Mouse (Mus musculus) E14TG2a.4 (cell line): Measurements from ENCODE around the gene Togaram2.

Experiments
- H3K27me3 ChIP-seq: 2 replicates; pipeline ENCODE4 v1.6.1; 2014; ENCODE audit warnings: low read length, control low read depth; ENCODE audit not compliant: insufficient read depth
- H3K36me3 ChIP-seq: 2 replicates; pipeline ENCODE4 v1.6.1; 2014; ENCODE audit warnings: low read length, control low read depth; ENCODE audit not compliant: insufficient read depth
- H3K4me1 ChIP-seq: replicated peaks from 2 replicates; pipeline ENCODE4 v1.6.1; 2014; ENCODE audit warnings: low read depth, low read length, control low read depth
- H3K4me3 ChIP-seq: replicated peaks from 2 replicates; pipeline ENCODE4 v1.5.1; 2014; ENCODE audit warnings: mild to moderate bottlenecking, low read length
- H3K9me3 ChIP-seq: 2 replicates; pipeline ENCODE4 v1.6.1; 2014; ENCODE audit warnings: low read length, control low read depth
- CTCF ChIP-seq: conservative IDR thresholded peaks from 2 replicates; pipeline ENCODE4 v1.5.1; 2014; ENCODE audit warnings: low read length
- NANOG ChIP-seq: IDR thresholded peaks from 2 replicates; pipeline ENCODE4 v1.6.1; 2014; ENCODE audit warnings: borderline replicate concordance, low read length, mixed read lengths
- POU5F1 ChIP-seq: IDR thresholded peaks from 2 replicates; pipeline ENCODE4 v1.6.1; 2014; ENCODE audit warnings: low read length, borderline replicate concordance

Gene Togaram2

DNA sequence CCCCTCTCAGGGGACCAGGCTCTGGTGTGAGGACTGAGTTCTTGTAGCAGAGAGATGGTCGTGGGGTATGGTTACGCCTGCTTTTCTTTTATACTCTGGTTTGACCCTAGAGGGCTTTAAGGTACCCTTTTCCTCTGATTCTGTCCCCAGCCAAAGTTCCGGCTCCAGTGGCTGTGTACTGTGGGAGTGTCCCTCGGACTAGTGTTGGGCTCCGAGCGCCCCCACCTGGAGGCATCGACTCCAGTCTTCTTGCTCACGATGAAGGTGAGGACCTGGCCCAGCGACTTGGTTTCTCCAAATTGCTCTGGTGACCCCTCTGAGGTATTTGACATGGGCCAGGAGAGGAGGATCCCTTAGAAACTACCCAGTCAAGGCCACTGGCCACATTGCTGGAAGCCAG lies 14.4 kb downstream of the Togaram2 start:
- no peaks in the 10 kb centered on the region for H3K4me1 ChIP-seq
- H3K27me3 ChIP-seq, result peaks cover 25% of the 10 kb centered on the region
- no peak overlapping the region for H3K4me3 ChIP-seq
- H3K36me3 ChIP-seq, result no peaks in the 10 kb centered on the region
- H3K9me3 ChIP-seq, result peaks cover 7% of the 10 kb centered on the region
- TF ChIP-seq CTCF (peak; percentile 13; the same call in 1 of the 2 replicates), POU5F1 (no peak), NANOG (no peak)

DNA sequence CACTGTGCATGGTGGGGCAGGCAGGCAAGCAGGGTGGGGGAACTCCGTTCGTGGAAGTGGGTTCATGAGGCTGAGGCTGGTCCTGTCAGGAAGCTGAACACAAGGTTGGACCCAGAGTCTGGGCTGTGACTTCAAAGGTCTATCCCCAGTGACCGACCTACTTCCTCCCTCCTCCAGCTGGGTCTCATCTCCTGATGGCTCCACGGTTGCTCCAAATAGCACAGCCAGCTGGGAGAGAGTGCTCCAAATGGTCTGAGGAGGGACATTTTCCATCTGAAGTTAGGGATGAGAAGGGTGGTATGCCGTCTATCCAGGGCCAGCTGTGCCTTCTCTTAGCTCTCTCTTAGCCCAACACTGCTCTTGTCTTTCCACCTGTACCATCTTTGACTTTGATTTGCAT lies 16.8 kb downstream of the Togaram2 start:
- Histone ChIP-seq H3K4me1 (peaks cover 7% of the 10 kb centered on the region; the same call in 1 of the 2 replicates), H3K9me3 (no peaks in the 10 kb centered on the region), H3K4me3 (no peak overlapping the region), H3K36me3 (no peaks in the 10 kb centered on the region), H3K27me3 (peaks cover 31% of the 10 kb centered on the region)
- TF ChIP-seq POU5F1 (no peak), CTCF (no peak), NANOG (no peak)

DNA sequence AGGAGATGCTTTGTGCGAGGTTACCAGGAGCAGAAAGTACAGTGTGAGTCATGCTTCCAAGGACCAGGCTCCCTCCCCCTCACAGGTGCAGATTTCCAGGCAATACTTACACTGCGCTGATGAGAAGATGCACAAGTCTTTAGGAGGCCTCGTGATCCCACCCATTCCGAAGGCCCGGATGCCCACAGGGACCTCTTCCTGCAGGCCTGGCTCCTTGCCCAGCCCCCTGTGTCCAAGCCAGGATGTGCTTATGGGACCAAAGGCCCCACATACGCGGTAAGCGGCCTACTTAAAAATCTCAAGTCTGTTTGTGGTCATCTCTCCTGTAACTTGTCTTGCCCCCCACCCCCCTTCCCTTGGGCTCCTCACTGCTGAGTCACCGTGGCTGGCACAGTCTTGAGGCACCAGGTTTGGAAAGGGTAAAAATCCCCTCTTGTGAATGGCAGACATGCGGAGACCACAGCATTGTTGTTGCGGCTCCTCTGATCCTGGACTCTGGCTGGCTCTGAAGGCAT lies 18.4 kb downstream of the Togaram2 start:
- H3K27me3 ChIP-seq, result peaks cover 46% of the 10 kb centered on the region
- TF ChIP-seq POU5F1, result no peak
- no peak for TF ChIP-seq CTCF
- no peak for TF ChIP-seq NANOG
- no peaks in the 10 kb centered on the region for H3K9me3 ChIP-seq
- no peak overlapping the region for H3K4me3 ChIP-seq
- H3K4me1 ChIP-seq, result peaks cover 7% of the 10 kb centered on the region; the same call in 1 of the 2 replicates
- no peaks in the 10 kb centered on the region for H3K36me3 ChIP-seq

DNA sequence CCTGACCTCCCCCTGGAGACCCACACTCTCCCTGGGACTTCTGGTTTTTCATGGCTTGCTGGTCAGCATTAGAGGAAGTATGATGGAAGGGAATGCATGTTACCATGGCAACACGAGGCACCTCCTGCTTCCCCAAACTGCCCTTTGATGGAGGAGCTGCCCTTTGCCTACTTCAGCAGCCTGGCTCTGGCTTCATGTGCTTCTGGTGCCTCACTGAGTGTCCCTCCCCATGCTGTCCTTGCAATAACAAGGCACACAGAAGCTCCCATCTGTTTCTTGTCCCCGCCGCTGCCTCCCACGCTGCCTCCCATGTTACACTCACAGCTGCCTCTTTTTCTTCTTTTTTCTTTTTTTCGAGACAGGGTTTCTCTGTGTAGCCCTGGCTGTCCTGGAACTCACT lies 20.3 kb downstream of the Togaram2 start:
- Histone ChIP-seq H3K4me1 (peaks cover 7% of the 10 kb centered on the region; the same call in 1 of the 2 replicates), H3K27me3 (peaks cover 54% of the 10 kb centered on the region), H3K36me3 (no peaks in the 10 kb centered on the region), H3K4me3 (no peak overlapping the region), H3K9me3 (no peaks in the 10 kb centered on the region)
- TF ChIP-seq CTCF (no peak), NANOG (no peak), POU5F1 (no peak)

DNA sequence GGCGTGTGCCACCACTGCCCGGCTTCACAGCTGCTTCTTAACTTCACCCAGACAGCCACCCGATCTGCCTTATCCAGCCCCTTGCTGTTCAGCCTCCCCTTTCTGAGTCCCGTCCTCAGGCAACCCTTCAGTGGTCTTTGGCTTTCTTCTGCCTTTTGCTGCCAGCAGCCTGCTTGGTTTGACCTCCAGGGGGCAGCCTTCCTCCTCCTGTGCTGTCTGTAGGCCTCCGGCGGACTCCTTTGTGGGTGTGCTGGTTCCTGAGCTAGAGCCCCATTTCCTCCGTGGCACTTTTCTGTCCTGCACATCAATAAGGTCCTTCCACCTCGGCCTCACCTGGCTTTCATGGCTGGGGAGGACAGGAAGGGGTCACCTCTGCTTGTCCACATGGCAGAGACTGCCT lies 20.7 kb downstream of the Togaram2 start:
- TF ChIP-seq CTCF (peak; percentile 88), NANOG (no peak)
- peaks cover 7% of the 10 kb centered on the region; the same call in 1 of the 2 replicates for H3K4me1 ChIP-seq
- H3K36me3 ChIP-seq, result no peaks in the 10 kb centered on the region
- H3K9me3 ChIP-seq, result no peaks in the 10 kb centered on the region
- peaks cover 54% of the 10 kb centered on the region for H3K27me3 ChIP-seq
- no peak overlapping the region for H3K4me3 ChIP-seq

DNA sequence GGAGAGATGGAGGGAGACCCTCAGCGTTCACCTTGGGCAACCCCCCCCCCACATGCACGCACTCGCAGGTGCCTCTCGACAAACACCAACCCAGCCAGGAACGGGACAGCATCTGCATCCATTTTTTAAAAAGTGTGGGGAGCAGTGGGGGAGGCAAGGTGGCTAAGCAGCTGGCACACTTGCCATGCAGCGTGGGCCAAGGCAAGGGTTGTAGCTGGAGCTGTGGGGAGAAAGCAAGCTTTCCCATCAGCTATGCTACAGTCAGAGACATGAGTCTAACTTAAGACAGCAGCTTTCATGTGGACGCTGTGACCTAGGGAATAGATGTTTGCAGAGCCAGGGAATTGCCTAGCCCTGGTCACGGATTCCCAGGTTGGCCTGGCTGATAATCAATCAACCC lies 22.1 kb downstream of the Togaram2 start:
- Histone ChIP-seq H3K27me3 (peaks cover 44% of the 10 kb centered on the region), H3K36me3 (no peaks in the 10 kb centered on the region)
- TF ChIP-seq NANOG (no peak), CTCF (no peak), POU5F1 (no peak)

DNA sequence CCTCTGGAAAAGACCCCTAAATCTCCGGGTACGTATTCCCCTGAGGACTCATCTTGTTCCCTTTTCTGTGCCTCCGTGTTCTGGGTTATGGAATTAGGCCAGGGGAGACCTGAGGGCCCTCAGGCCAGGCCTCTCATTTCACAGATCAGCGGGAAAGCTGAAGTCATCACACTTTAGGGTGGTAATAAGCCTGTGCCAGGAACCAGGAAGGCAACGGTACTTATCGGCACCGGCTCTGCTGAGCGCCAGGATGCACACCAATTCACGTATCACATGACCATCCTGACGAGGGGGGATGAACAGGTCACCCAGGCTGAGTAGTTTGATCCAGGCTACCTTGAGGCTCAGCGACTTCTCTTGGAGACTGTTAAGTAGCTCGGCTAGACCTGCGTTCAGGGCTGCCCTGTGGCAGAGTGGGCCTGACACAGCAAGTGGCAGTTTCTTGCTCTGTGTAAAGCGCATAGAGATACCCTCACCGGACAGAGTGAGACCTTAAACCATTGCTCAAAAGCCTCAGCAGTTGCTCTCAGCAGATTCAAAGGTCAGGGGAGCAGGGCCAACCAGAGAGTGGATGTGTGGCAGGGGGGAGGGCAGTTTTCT lies 22.8 kb downstream of the Togaram2 start:
- no peaks in the 10 kb centered on the region for H3K9me3 ChIP-seq
- peaks cover 7% of the 10 kb centered on the region; the same call in 1 of the 2 replicates for H3K4me1 ChIP-seq
- H3K4me3 ChIP-seq, result no peak overlapping the region
- no peaks in the 10 kb centered on the region for H3K36me3 ChIP-seq
- TF ChIP-seq CTCF (no peak), POU5F1 (no peak), NANOG (no peak)
- H3K27me3 ChIP-seq, result peaks cover 44% of the 10 kb centered on the region

More for the DNA sequence above, 22.1 kb downstream of the Togaram2 start:
- H3K4me1 ChIP-seq, result peaks cover 7% of the 10 kb centered on the region; the same call in 1 of the 2 replicates
- H3K9me3 ChIP-seq, result no peaks in the 10 kb centered on the region
- no peak overlapping the region for H3K4me3 ChIP-seq

DNA sequence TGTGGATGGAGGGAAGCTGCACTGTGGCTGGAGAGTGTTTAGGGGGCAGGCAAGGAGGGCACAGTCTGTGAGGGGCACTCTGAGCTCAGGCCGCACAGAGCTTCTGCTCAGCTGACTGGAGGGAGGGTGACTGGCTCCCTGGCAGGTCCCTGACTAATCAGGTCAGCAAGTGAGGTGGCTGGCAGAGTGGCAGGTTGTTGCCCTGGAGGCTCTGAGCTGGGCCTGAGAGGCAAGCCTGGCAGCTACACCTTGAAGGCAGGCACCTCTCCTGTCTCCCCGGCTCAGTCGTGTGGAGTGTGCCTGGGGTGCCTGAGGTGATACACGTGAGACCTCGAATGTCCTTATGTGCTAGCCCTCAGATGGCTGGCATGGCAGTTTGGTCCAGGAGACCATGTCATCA lies 23.3 kb downstream of the Togaram2 start:
- Histone ChIP-seq H3K36me3 (no peaks in the 10 kb centered on the region), H3K4me1 (peaks cover 7% of the 10 kb centered on the region; the same call in 1 of the 2 replicates), H3K27me3 (peaks cover 48% of the 10 kb centered on the region), H3K4me3 (no peak overlapping the region), H3K9me3 (no peaks in the 10 kb centered on the region)
- no peak for TF ChIP-seq CTCF
- no peak for TF ChIP-seq POU5F1
- no peak for TF ChIP-seq NANOG
